Mouse (Mus musculus) embryonic facial prominence, embryonic 10.5 days (tissue): ENCODE measurements at regions not wholly inside any gene's neighbourhood (a gene's known extent, or its start where the extent isn't known, plus 50 kb on each side); places are given as distances from the start of the nearest gene placed in this dataset.

Experiments
- DNase-seq: peaks from one replicate; pipeline ENCODE4 v3.0.0-alpha.2; 2017; ENCODE audit warnings: low spot score
- H3K27ac ChIP-seq: fragments of 300-500 bp; sonication (generic); replicated peaks from 2 replicates; pipeline ENCODE4 v1.5.1; 2016; ENCODE audit warnings: mild to moderate bottlenecking
- H3K27me3 ChIP-seq: fragments of 300-500 bp; sonication (generic); replicated peaks from 2 replicates; pipeline ENCODE4 v1.6.1; 2016; ENCODE audit warnings: low read depth, mild to moderate bottlenecking; ENCODE audit not compliant: poor library complexity, severe bottlenecking
- H3K36me3 ChIP-seq: fragments of 300-500 bp; sonication (generic); replicated peaks from 2 replicates; pipeline ENCODE4 v1.6.1; 2016; ENCODE audit warnings: mild to moderate bottlenecking, moderate library complexity
- H3K4me1 ChIP-seq: fragments of 300-500 bp; sonication (generic); 2 replicates; pipeline ENCODE4 v1.6.1; 2016
- H3K4me3 ChIP-seq: fragments of 300-500 bp; sonication (generic); 2 replicates; pipeline ENCODE4 v1.5.1; 2016; ENCODE audit warnings: mild to moderate bottlenecking, moderate library complexity
- H3K9me3 ChIP-seq: fragments of 300-500 bp; sonication (generic); 2 replicates; pipeline ENCODE4 v1.6.1; 2016; ENCODE audit warnings: mild to moderate bottlenecking
- WGBS: fragments of 180-500 bp; shearing (Covaris S2); methylation state at CpG from one replicate; pipeline ENCODE4 v1.1.7; 2016; 5-methylcytosine and 5-hydroxymethylcytosine counted together

DNA sequence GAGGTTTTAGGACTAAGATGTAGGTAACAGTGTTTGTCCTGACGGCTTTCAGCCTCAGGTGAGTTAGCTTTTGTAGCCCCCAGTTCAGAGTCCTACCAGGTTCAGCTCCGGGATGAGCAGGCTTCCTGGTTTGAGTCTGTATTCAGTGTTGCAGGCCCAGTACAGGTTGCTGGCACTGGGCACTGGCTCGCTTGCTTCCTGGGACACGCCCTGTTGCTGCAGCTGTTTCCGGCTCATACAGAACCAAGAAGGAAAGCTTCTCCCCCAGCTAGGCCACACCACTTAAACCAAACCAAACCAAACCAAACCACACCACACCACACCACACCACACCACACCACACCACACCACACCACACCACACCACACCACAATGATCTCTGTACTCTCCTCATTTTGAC, 93.6 kb downstream of the Otx2 start:
- Histone ChIP-seq H3K4me1 (0 out of 2 replicates have a peak, but pooled peaks cover 8% of the 10 kb centered on the region), H3K36me3 (no peaks in the 10 kb centered on the region), H3K27ac (no peak overlapping the region), H3K9me3 (no peaks in the 10 kb centered on the region), H3K27me3 (peaks cover 16% of the 10 kb centered on the region; the same call in 1 of the 2 replicates), H3K4me3 (no peak overlapping the region)
- WGBS: 70% methylated on average over 5 of the region's 5 CpGs
- DNase-seq: no peak
